Mouse (Mus musculus): Measurements from ENCODE around the gene Lef1. TPM values are rescaled to one million over a fixed set of nuclear protein-coding genes. Genes with fewer than 3 reads are reported as not detected.

Gene Lef1
- total RNA-seq, 2 experiments from 2014 or later = 6.2 to 7.1 TPM

GRCm38 (mm10) chr3:131089721-131090120 is 20.6 kb upstream of the Lef1 start:
- DNase-seq (ENCODE audit: low spot score in 2 of 2) = no peak
- no peak overlapping the region for H3K27ac ChIP-seq
- no peak overlapping the region for H3K4me3 ChIP-seq
- TF ChIP-seq CTCF (conservative IDR thresholded peaks at IDR 0.05) = no peak

GRCm38 (mm10) chr3:131092113-131092512 is 18.2 kb upstream of the Lef1 start:
- Histone ChIP-seq H3K27ac (no peak overlapping the region), H3K4me3 (no peak overlapping the region)
- no peak for DNase-seq (ENCODE audit: low spot score in 2 of 2)
- TF ChIP-seq CTCF (conservative IDR thresholded peaks at IDR 0.05) = no peak

DNA sequence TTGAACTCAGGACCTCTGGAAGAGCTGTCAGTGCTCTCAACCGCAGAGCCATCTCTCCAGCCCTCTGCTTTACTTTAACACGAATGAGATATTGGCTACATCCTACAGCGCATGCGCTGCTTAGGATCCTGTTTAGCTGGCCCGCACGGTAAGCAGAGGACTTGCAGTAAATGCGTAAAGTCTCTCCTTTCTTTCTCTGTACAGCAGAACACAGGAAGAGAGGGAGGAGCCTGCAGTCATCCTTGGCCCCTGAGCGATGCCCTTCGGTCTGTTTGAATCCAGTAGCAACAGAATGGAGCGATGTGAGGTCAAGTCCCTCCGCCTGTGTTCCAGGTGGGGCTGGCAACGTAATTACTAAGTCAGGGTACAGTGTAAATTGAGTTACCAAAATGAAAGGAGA is 16.5 kb upstream of the Lef1 start:
- DNase-seq (ENCODE audit: low spot score in 2 of 2) = no peak
- H3K4me3 ChIP-seq = no peak overlapping the region
- no peak overlapping the region for H3K27ac ChIP-seq
- no peak for TF ChIP-seq CTCF (conservative IDR thresholded peaks at IDR 0.05)

GRCm38 (mm10) chr3:131096105-131096504 is 14.2 kb upstream of the Lef1 start:
- Histone ChIP-seq H3K27ac (no peak overlapping the region), H3K4me3 (no peak overlapping the region)
- no peak for DNase-seq (ENCODE audit: low spot score in 2 of 2)
- no peak for TF ChIP-seq CTCF (conservative IDR thresholded peaks at IDR 0.05)

DNA sequence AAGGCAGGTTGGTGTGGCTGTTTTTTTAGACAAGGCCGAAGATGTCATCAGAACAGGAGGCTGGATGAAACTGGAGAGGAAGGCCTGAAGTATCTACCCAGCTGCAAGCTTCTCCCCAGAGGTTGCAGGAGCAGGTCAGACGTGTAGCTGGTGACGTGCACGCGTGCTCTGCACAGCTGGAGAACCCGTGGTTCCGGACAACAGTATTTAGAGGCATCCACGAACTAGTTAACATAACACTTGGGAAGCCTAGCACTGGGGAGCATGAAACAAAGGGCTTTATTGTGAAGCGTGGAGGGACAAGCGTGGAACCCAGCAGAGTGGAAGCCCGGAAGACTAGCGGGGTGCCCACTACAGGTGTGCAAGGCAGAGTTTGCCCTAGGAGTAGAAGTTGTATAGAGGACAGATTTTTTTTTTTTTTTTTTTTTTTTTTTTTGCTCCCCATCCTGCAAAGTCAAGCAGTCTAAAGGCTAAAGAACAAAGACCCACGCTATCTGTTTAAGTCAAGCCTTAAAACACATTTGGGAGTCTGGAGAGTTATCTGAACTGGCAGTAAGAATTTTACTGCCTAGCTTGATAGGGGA is 8.0 kb upstream of the Lef1 start:
- TF ChIP-seq CTCF (conservative IDR thresholded peaks at IDR 0.05) = no peak
- H3K4me3 ChIP-seq = no peak overlapping the region
- H3K27ac ChIP-seq = no peak overlapping the region
- DNase-seq (ENCODE audit: low spot score in 2 of 2) = no peak

DNA sequence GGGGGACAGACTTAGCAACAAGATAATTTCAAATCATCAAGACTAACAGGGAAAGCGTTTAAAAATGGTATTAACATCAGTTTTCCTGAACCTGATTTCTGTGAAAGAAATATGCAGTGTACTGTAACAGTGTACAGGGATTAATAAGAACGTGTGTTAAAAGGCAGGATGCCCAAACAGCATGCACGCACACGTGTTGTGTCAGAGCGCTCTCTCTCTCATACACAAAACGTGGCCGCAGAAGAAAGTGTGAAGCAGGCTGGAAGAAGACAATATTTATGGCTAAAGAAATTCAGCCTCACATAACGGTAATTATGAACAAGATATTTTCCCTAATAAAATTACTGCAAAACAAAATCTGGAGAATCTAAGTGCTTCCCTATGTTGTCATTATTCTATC is 4.9 kb upstream of the Lef1 start:
- Histone ChIP-seq H3K4me3 (no peak overlapping the region; the same call in 1 of the 2 replicates), H3K27ac (peak overlapping the region; percentile 53)
- DNase-seq (ENCODE audit: low spot score in 2 of 2) = no peak
- TF ChIP-seq CTCF (conservative IDR thresholded peaks at IDR 0.05) = no peak

DNA sequence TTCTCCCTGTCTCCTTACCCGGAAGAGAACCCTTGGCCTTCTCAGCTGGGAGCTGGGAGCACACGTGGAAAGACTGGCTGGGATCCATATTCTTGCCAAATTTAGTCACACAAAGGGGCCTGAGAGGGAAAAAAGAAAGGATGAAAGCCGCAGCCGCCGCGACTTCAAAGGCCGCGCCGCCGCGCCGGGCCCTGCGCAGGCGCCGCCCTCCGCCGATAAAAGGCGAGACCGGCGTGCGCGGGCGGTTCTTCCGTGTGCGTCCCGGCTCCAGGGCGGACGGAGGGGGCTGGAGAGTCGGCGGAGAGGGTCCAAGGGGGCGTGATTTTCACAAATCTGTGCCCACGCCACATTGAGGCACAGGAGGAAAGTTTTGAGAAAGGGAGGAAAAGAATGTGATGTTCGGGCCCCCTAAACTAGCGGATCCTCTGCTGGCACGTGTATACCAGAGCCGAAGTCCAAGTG is 4.3 kb upstream of the Lef1 start:
- peak overlapping the region; percentile 73 for H3K27ac ChIP-seq
- TF ChIP-seq CTCF (conservative IDR thresholded peaks at IDR 0.05) = no peak
- peak overlapping the region; percentile 50 for H3K4me3 ChIP-seq
- DNase-seq (ENCODE audit: low spot score in 2 of 2) = no peak

DNA sequence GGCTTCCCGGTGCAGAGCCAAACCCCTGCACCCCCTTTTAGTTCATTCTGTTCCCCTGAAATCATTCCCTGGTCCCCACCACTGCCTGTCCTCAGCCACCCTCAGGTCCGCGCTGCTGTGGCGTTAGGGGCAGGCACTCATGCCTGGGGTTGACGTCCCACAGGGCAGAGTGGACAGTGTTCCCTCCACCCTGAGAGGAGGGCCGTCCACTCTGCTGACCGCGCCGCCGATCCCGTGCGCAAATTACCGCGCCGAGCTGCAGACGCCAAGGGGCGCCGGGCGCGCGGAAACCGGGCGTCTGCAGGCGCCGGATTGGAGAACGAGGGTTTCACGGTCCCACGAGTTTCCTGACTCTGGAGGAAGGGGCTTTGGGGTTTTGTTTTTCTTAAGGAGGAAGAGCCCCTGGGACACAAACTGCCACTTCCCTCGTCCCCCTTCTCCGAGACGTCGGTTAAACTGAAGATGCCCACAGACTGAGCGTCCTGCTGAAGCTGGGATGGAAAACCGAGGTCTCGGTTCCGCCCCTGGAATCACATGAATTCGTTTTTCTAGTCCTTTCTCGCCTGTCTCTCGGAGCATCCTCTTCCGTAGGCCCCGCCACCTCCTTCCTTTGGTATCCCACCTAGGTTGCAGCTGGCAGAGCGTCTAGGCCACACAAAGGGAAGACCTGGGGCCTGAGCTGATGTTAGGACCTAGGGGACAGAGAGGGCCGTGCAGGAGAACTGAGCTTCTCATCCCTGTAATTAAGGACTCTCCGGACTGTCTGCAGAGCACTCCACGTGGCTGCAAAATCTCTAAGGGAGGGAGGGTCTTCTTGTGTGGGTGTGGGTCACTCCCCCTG is 3.6 kb upstream of the Lef1 start:
- no peak for TF ChIP-seq CTCF (conservative IDR thresholded peaks at IDR 0.05)
- peak overlapping the region; percentile 50 for H3K4me3 ChIP-seq
- peak overlapping the region; percentile 73 for H3K27ac ChIP-seq
- DNase-seq (ENCODE audit: low spot score in 2 of 2) = no peak

- Histone ChIP-seq H3K4me3 (no peak overlapping the region; the same call in 1 of the 2 replicates), H3K27ac (peak overlapping the region; percentile 73; the same call in 1 of the 2 replicates)
- TF ChIP-seq CTCF (conservative IDR thresholded peaks at IDR 0.05) = no peak
- no peak for DNase-seq (ENCODE audit: low spot score in 2 of 2)
Measured at GRCm38 (mm10) chr3:131107301-131108093, 2.8 kb upstream of the Lef1 start.

- no peak overlapping the region for H3K4me3 ChIP-seq
- DNase-seq (ENCODE audit: low spot score in 2 of 2) = no peak
- TF ChIP-seq CTCF (conservative IDR thresholded peaks at IDR 0.05) = no peak
- H3K27ac ChIP-seq = peak overlapping the region; percentile 73; the same call in 1 of the 2 replicates
Measured at GRCm38 (mm10) chr3:131108094-131108653, 2.1 kb upstream of the Lef1 start.

DNA sequence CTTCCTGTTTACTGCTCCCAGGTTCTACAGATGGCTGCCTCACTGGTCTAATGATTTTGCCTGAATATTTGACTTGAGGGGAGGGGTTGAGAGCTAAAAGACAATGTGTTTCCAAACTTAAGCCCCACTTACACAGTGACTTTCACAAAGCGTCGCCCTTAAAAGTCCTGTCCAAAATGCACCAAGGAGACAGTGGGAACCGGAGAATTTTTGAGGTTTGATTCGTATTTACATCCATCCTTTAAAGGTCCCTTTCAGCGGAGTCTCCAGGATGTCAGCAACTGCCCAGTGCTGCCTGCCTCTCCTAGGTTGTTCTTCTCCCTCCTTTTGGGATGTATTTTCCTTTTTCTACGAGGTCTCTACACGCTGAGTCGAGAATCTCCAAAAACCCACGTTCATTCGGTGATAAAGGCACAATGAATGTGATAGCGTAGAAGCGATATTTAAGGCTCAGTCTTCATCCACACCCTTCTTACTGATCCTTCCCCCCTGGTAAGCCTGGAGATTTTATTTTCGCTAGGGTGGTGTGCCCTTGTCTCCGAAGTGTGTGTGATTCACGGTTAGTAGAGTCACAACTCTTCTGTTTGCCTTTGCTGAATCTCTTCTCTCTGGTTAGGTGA is 1.1 kb upstream of the Lef1 start:
- TF ChIP-seq CTCF (conservative IDR thresholded peaks at IDR 0.05) = no peak
- no peak for DNase-seq (ENCODE audit: low spot score in 2 of 2)
- Histone ChIP-seq H3K27ac (no peak overlapping the region), H3K4me3 (peak overlapping the region; percentile 23; the same call in 1 of the 2 replicates)

DNA sequence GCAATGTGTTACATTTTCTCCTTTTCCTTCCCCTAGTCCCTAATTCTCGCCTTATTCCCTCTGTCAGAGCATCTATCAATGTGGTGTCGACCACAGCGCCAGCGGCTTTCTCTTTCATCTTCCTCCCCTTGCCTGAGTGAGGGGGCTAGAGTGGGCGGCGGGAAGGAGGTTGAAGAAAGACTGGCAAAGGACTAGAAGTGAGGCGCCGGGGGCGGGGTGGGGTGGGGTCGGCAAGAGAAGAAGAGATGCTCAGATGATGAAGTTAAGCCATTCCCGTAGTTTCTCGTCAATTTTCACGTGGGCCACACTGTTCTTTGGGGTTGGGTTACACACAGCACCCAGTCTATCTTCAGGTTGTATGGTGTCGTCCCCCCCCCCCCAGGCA is 593 bp upstream of the Lef1 start:
- Histone ChIP-seq H3K4me3 (peak overlapping the region; percentile 23; the same call in 1 of the 2 replicates), H3K27ac (no peak overlapping the region)
- DNase-seq (ENCODE audit: low spot score in 2 of 2) = no peak
- no peak for TF ChIP-seq CTCF (conservative IDR thresholded peaks at IDR 0.05)

Measured in layer of hippocampus, adult 2 months (tissue).